Mouse (Mus musculus) kidney, postnatal 0 days (tissue): ENCODE data around the gene Adamts17. TPM values are rescaled to one million over a fixed set of nuclear protein-coding genes. Genes with fewer than 3 reads are reported as not detected.

Source experiments
- ATAC-seq: fragments of 200-750 bp; cut with Nextera tagmentation; replicated peaks from 2 replicates; pipeline ENCODE4 v1.8.0; 2017; ENCODE audit warnings: low read depth, moderate number of reproducible peaks, moderate TSS enrichment, moderate library complexity; ENCODE audit not compliant: low FRiP score
- DNase-seq: peaks from one replicate; pipeline ENCODE4 v3.0.0-alpha.2; 2016; ENCODE audit warnings: low spot score
- H3K27ac ChIP-seq: fragments of 300-500 bp; sonication (generic); 2 replicates; pipeline ENCODE4 v1.5.1; 2014; ENCODE audit warnings: mild to moderate bottlenecking
- H3K27me3 ChIP-seq: fragments of 300-500 bp; sonication (generic); 2 replicates; pipeline ENCODE4 v1.6.1; 2014; ENCODE audit warnings: low read length, mixed read lengths; ENCODE audit not compliant: insufficient read depth
- H3K36me3 ChIP-seq: fragments of 300-500 bp; sonication (generic); 2 replicates; pipeline ENCODE4 v1.6.1; 2014; ENCODE audit warnings: low read length, mixed read lengths; ENCODE audit not compliant: insufficient read depth
- H3K4me1 ChIP-seq: fragments of 300-500 bp; sonication (generic); replicated peaks from 2 replicates; pipeline ENCODE4 v1.6.1; 2014; ENCODE audit warnings: antibody characterized with exemption, low read length, mixed read lengths; ENCODE audit not compliant: insufficient read depth
- H3K4me2 ChIP-seq: fragments of 300-500 bp; sonication (generic); 2 replicates; pipeline ENCODE4 v1.6.1; 2014; ENCODE audit warnings: mild to moderate bottlenecking, low read length, moderate library complexity, mixed read lengths
- H3K4me3 ChIP-seq: fragments of 300-500 bp; sonication (generic); replicated peaks from 2 replicates; pipeline ENCODE4 v1.5.1; 2014; ENCODE audit warnings: low read depth, low read length
- H3K9ac ChIP-seq: fragments of 300-500 bp; sonication (generic); 2 replicates; pipeline ENCODE4 v1.6.1; 2014; ENCODE audit warnings: low read depth, low read length
- H3K9me3 ChIP-seq: fragments of 300-500 bp; sonication (generic); replicated peaks from 2 replicates; pipeline ENCODE4 v1.6.1; 2016; ENCODE audit warnings: low read length, inconsistent platforms, mixed read lengths
- CTCF ChIP-seq: IDR thresholded peaks from 2 replicates; pipeline ENCODE4 v1.5.1; 2016; ENCODE audit warnings: antibody characterized with exemption, low read depth, mild to moderate bottlenecking, moderate library complexity
- WGBS: fragments of 180-500 bp; shearing (Covaris S2); extraction: QIAGEN DNeasy Blood & Tissue Kit; methylation state at CpG from one replicate; pipeline ENCODE4 v1.1.7; 2014; 5-methylcytosine and 5-hydroxymethylcytosine counted together
- polyA plus RNA-seq: library from polyadenylated mRNA; unstranded; fragments of >200 nt; fragmentation: Nextera tagmentation; extraction: Ambion mirVana; gene quantifications from 2 replicates; pipeline ENCODE4 v1.2.1, GENCODE M21; 2015

The Adamts17 gene
- polyA plus RNA-seq, 1 experiment from 2014 or later, result 3.1 TPM

DNA sequence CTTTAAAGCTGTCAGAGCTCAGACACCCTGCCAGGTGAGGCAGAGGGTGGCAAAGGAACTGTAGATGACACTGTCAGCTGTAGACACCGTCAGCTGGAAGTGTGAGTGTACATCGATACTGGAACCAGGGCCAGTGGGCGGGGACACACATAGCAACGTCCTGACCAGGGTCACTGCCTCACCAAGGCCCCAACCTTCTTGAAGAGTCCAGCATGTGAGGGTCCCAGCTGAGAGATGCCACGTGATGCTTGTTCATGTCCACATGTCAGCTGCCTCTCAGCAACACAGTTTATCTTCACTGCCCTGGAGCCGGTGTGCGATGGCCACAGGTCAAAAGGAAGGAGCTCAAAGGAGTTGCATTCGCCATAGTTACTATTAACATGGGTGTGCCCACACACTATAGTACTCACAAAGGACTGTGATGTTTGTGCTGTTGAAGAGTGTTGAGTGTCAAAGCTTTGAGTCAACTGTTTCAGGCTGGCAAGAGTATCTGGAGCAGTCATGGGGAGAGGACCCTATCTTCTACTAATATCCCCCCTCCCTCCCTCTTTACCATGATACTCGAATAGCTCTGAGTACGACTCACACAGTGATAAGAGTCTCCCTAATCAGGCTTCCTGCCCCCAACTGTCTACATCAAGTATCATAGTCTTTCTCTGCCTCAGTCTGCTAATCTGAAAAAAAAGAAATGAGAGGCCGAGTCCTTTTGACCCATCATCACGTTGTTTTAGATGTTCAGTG, 172.6 kb downstream of the Adamts17 start:
- ATAC-seq, result no peak
- Histone ChIP-seq H3K27me3 (no peaks in the 10 kb centered on the region), H3K4me2 (no peak overlapping the region), H3K27ac (no peak overlapping the region), H3K9me3 (no peaks in the 10 kb centered on the region), H3K36me3 (no peaks in the 10 kb centered on the region), H3K4me1 (no peaks in the 10 kb centered on the region), H3K4me3 (no peak overlapping the region), H3K9ac (no peak overlapping the region)
- peak; percentile 61 for DNase-seq
- no peak for TF ChIP-seq CTCF
- WGBS, result 52% methylated on average over 12 of the region's 12 CpGs

DNA sequence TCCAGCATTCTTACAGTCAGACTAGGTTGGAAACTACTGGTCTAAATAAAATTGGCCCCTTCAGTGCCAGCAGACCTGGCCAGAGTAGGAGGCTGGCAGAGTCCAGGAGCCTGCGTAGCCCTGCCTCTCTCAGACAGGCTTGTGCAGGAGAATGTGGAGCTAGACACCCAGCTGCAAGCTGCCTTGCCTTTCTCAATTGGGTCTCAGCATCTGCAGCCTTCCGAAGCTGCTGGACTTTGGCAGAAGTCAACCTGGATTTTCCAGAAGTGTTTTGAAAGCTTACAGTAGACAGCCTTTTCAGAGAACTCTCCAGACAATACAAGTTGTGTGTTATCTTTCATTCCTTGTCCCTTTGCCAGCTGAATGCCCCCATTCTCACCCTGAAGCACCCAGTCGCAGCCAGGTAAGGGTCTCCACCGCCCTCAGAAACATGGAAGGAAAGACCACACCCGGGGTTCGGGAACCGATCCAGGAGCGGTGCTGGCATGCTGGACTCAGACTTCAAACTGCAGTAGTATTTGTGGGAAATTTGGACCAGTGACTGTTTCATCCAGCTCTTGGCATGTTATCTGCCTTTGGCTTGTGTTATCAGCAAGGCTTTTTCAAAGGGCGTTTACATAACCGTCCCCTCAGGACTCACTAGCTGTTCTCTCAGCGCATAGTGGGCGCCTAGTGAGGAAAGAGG, 173.8 kb downstream of the Adamts17 start:
- H3K36me3 ChIP-seq, result no peaks in the 10 kb centered on the region
- no peak overlapping the region for H3K9ac ChIP-seq
- no peak overlapping the region for H3K4me2 ChIP-seq
- H3K9me3 ChIP-seq, result no peaks in the 10 kb centered on the region
- no peak for ATAC-seq
- H3K27ac ChIP-seq, result no peak overlapping the region
- no peak overlapping the region for H3K4me3 ChIP-seq
- no peaks in the 10 kb centered on the region for H3K4me1 ChIP-seq
- TF ChIP-seq CTCF, result no peak
- no peaks in the 10 kb centered on the region for H3K27me3 ChIP-seq
- no peak for DNase-seq
- 90% methylated on average over 12 of the region's 12 CpGs for WGBS

DNA sequence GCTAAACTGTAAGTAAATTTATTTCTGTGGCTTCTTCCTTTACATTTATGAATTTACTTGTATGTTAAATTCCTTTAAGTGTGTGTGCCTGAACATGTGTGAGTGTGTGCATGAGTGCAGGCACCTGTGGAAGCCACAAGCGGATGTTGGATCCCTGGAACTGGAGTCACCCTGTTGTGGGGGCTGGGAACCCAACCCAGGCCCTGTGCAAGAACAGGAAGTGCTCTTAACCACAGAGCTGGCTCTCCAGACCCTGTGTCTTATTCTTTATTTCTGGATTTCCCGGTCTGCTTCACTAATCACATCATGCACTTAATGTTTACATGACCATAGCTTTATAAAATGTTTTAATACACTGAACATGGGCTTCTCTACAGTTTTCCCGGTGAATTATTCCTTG, 180.4 kb downstream of the Adamts17 start:
- Histone ChIP-seq H3K27ac (no peak overlapping the region), H3K4me3 (no peak overlapping the region), H3K36me3 (no peaks in the 10 kb centered on the region), H3K9me3 (no peaks in the 10 kb centered on the region), H3K9ac (no peak overlapping the region), H3K4me1 (no peaks in the 10 kb centered on the region), H3K4me2 (no peak overlapping the region), H3K27me3 (no peaks in the 10 kb centered on the region)
- WGBS, result 82% methylated on average over 3 of the region's 3 CpGs
- no peak for DNase-seq
- ATAC-seq, result no peak
- no peak for TF ChIP-seq CTCF

DNA sequence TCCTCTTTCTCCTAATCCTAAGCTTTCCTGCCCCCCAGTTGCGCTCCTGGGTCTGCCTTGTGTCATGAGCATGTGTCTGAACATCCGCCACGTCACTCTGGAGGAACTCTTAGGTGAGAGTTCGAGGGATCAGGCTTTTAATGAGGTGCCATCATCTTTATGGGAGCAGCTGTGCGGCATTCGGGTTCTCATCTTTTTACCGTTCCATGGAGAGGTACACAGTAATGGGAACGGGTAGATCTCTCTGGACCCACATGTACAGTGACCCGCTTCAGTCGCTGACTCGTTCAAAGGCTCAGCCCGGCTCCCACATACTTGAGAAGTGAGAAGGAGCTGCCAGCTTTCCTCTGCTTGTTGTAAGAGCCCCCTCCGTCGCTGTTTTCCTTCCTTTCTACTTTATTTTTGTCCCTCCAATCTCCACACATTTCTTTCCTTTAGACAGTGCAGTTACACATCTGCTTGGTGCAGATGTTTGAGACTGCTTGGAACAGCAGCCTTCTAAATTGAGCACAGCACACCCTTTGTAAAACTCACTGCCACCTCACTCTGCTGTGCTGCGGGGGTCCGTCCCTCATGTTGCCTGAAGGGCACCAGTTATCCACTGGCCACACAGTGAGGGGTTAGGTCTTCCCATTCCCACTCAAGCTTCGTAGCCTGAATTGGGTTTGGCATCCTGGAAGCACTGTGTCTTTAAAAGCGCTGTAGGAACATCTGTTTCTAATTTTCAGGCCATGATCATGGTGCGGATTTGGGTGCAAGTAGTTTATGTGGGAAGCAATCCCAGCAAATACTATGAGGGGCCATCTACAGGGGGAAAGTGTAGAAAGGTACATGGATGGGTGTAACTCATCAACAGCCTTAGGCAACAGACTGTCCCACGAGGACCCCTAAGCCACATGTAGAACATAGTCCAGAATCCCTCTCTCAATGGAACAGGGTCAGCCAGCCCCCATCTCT, 186.9 kb downstream of the Adamts17 start:
- ATAC-seq, result no peak
- no peak overlapping the region for H3K27ac ChIP-seq
- no peak for DNase-seq
- no peaks in the 10 kb centered on the region for H3K27me3 ChIP-seq
- no peak overlapping the region for H3K4me3 ChIP-seq
- H3K36me3 ChIP-seq, result no peaks in the 10 kb centered on the region
- H3K4me2 ChIP-seq, result no peak overlapping the region
- no peak for TF ChIP-seq CTCF
- no peak overlapping the region for H3K9ac ChIP-seq
- H3K4me1 ChIP-seq, result no peaks in the 10 kb centered on the region
- H3K9me3 ChIP-seq, result no peaks in the 10 kb centered on the region
- WGBS, result 57% methylated on average over 20 of the region's 20 CpGs

DNA sequence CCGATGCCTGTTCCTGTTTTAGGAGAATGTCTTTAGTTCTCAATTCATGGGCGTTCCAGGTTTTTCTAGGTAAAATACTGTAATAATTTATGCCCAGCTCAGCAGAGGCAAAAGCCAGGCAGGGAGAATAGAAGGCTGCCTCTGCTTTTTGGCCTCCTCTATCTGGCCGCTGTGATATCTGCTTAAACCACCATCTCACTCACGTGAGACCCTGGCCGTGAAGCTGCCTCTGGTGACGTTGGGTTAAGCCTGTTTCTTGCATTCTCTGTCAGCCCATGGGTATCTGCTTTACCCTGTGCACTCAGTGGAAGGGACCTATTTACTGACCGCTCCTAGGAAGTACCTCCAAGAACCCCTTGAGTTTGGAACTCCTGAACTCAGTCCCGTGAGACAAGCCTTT, 187.7 kb downstream of the Adamts17 start:
- H3K4me2 ChIP-seq, result no peak overlapping the region
- TF ChIP-seq CTCF, result no peak
- ATAC-seq (no peak), DNase-seq (no peak)
- H3K4me3 ChIP-seq, result no peak overlapping the region
- no peaks in the 10 kb centered on the region for H3K4me1 ChIP-seq
- no peak overlapping the region for H3K9ac ChIP-seq
- no peak overlapping the region for H3K27ac ChIP-seq
- H3K36me3 ChIP-seq, result no peaks in the 10 kb centered on the region
- no peaks in the 10 kb centered on the region for H3K9me3 ChIP-seq
- WGBS, result 93% methylated on average over 8 of the region's 8 CpGs
- H3K27me3 ChIP-seq, result no peaks in the 10 kb centered on the region

DNA sequence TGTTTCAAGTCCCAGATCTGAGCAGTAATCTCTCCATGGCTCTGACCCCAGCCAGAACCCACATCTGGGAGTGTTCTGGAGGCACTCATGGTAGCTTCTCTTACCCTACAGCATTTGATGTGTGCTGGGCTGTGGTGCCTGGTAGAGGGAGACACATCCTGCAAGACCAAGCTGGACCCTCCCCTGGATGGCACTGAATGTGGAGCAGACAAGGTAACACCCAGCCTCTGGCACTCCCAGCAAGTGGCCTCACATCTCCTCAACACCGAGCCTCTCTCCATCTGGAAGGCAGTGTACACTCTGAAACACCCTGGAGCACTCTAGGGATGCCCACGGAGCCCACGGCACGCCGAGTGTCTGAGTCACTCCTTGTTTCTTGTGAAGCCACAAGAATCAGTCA, 188.2 kb downstream of the Adamts17 start:
- DNase-seq (no peak), ATAC-seq (no peak)
- Histone ChIP-seq H3K4me2 (no peak overlapping the region), H3K27ac (no peak overlapping the region), H3K9ac (no peak overlapping the region), H3K36me3 (no peaks in the 10 kb centered on the region), H3K4me1 (no peaks in the 10 kb centered on the region), H3K27me3 (no peaks in the 10 kb centered on the region), H3K4me3 (no peak overlapping the region), H3K9me3 (no peaks in the 10 kb centered on the region)
- WGBS, result 98% methylated on average over 5 of the region's 5 CpGs
- no peak for TF ChIP-seq CTCF
